14 mouse cellular contexts compared by ENCODE assay signal in genomic region chr8:84617005-84617404, GRCm38 (mm10). TPM values are rescaled to one million over a fixed set of nuclear protein-coding genes. Genes with fewer than 3 reads are reported as not detected.
DNase-seq lines count a peak whose midpoint lies in the region; ATAC-seq and TF ChIP-seq lines count a peak whose summit lies in the region.
"Had no signal": no experiment of that assay in that cellular context is flagged by ENCODE, and none has a peak within 500 bp of the region (broad histone marks: within the 10 kb centered on the region; RNA-seq: fewer than 3 reads in every experiment).

No protein-coding gene starts in this region.

- DNase-seq in cerebellum, adult 2 months = no peak
- DNase-seq in cerebellum, adult 8-10 months = no peak
- no peak for DNase-seq in heart, postnatal 10 days
- DNase-seq in hindbrain, postnatal 0 days (ENCODE audit: low spot score) = no peak
- DNase-seq in adrenal gland, postnatal 14 days = no peak
- DNase-seq in thymus, adult 2 months = no peak
- DNase-seq: adrenal gland, postnatal 10 days; heart, adult 2 months; lung, embryonic 14.5 days had no signal

- no peaks in the 10 kb centered on the region for H3K27me3 ChIP-seq in cerebellum, adult 2 months (ENCODE audit: control insufficient read depth, insufficient read depth, low read length)
- H3K27me3 ChIP-seq in heart, embryonic 11.5 days (ENCODE audit: control insufficient read depth, insufficient read depth, low read length) = peaks cover 28% of the 10 kb centered on the region
- H3K27me3 ChIP-seq in E14TG2a.4 (ENCODE audit: insufficient read depth, low read length) = peaks cover 68% of the 10 kb centered on the region
- H3K27me3 ChIP-seq in hindbrain, postnatal 0 days (ENCODE audit: insufficient read depth, low read length) = no peaks in the 10 kb centered on the region
- no peaks in the 10 kb centered on the region for H3K27me3 ChIP-seq in thymus, adult 2 months (ENCODE audit: control insufficient read depth, insufficient read depth, low read length)
- H3K27me3 ChIP-seq: hindbrain, embryonic 15.5 days had no signal

- TF ChIP-seq POLR2A in cerebellum, adult 2 months (IDR thresholded peaks at IDR 0.05; ENCODE audit: borderline replicate concordance, insufficient read depth, low read length) = no peak
- no peak for TF ChIP-seq POLR2A in thymus, adult 2 months (IDR thresholded peaks at IDR 0.05; ENCODE audit: control insufficient read depth, extremely low read depth, insufficient read depth, low read length, poor library complexity)

- no peak for ATAC-seq in heart, embryonic 11.5 days (replicated peaks; ENCODE audit: insufficient number of reproducible peaks, low FRiP score, low TSS enrichment)
- ATAC-seq in hindbrain, postnatal 0 days = peak; percentile 38

- WGBS in cerebellum, adult 2 months = 23% methylated on average over 22 of the region's 22 CpGs
- 37% methylated on average over 22 of the region's 22 CpGs for WGBS in heart, embryonic 11.5 days (ENCODE audit: insufficient replicate concordance)
- 24% methylated on average over 22 of the region's 22 CpGs for WGBS in hindbrain, postnatal 0 days
- 83% methylated on average over 22 of the region's 22 CpGs for WGBS in thymus, adult 2 months

- H3K9me3 ChIP-seq in heart, embryonic 11.5 days (replicated peaks; ENCODE audit: control insufficient read depth, low read length) = no peaks in the 10 kb centered on the region
- no peaks in the 10 kb centered on the region for H3K9me3 ChIP-seq in E14TG2a.4 (ENCODE audit: low read length)
- no peaks in the 10 kb centered on the region for H3K9me3 ChIP-seq in hindbrain, postnatal 0 days (ENCODE audit: low read length)
- H3K9me3 ChIP-seq: hindbrain, embryonic 15.5 days; kidney, embryonic 15.5 days had no signal

- H3K36me3 ChIP-seq in heart, embryonic 11.5 days (ENCODE audit: control insufficient read depth, insufficient read depth, low read length) = no peaks in the 10 kb centered on the region
- peaks cover 13% of the 10 kb centered on the region for H3K36me3 ChIP-seq in E14TG2a.4 (ENCODE audit: insufficient read depth, low read length)
- H3K36me3 ChIP-seq in hindbrain, postnatal 0 days (ENCODE audit: insufficient read depth, low read length) = no peaks in the 10 kb centered on the region
- H3K36me3 ChIP-seq in thymus, adult 2 months (ENCODE audit: control insufficient read depth, insufficient read depth, low read length) = no peaks in the 10 kb centered on the region
- H3K36me3 ChIP-seq: kidney, embryonic 15.5 days had no signal

- intact Hi-C loops in heart, postnatal 10 days (cut with DNase I) = no loop called here

- H3K27ac ChIP-seq in cerebellum, adult 2 months (ENCODE audit: insufficient read depth, low read length) = peak overlapping the region; percentile 12; the same call in 1 of the 2 replicates
- H3K27ac ChIP-seq in heart, embryonic 11.5 days (ENCODE audit: low read depth, low read length) = no peak overlapping the region
- H3K27ac ChIP-seq in hindbrain, postnatal 0 days = no peak overlapping the region
- no peak overlapping the region for H3K27ac ChIP-seq in thymus, adult 2 months (ENCODE audit: control insufficient read depth, insufficient read depth, low read length)
- H3K27ac ChIP-seq: heart, adult 2 months; hindbrain, embryonic 15.5 days; kidney, embryonic 15.5 days; layer of hippocampus, adult 2 months had no signal

- 0 out of 2 replicates have a peak overlapping the region, but pooled peaks have one; percentile 34 for H3K9ac ChIP-seq in heart, embryonic 11.5 days (ENCODE audit: low read depth, low read length)
- no peak overlapping the region for H3K9ac ChIP-seq in hindbrain, postnatal 0 days (replicated peaks; ENCODE audit: low read length)
- H3K9ac ChIP-seq: hindbrain, embryonic 15.5 days; kidney, embryonic 15.5 days; lung, embryonic 14.5 days had no signal

- H3K4me1 ChIP-seq in cerebellum, adult 2 months (ENCODE audit: control insufficient read depth, insufficient read depth, low read length) = peaks cover 17% of the 10 kb centered on the region
- no peaks in the 10 kb centered on the region for H3K4me1 ChIP-seq in heart, embryonic 11.5 days (ENCODE audit: control insufficient read depth, insufficient read depth, low read length)
- H3K4me1 ChIP-seq in E14TG2a.4 (replicated peaks; ENCODE audit: low read depth, low read length) = peaks cover 44% of the 10 kb centered on the region
- H3K4me1 ChIP-seq in hindbrain, postnatal 0 days (ENCODE audit: insufficient read depth, low read length) = no peaks in the 10 kb centered on the region
- H3K4me1 ChIP-seq in thymus, adult 2 months (replicated peaks; ENCODE audit: control insufficient read depth, insufficient read depth, low read length) = peaks cover 2% of the 10 kb centered on the region; the same call in 1 of the 2 replicates

- TF ChIP-seq CTCF in cerebellum, adult 2 months (IDR thresholded peaks at IDR 0.05; ENCODE audit: borderline replicate concordance, insufficient read depth, low read depth, low read length) = 0 out of 2 replicates have a peak, but pooled peaks have one; percentile 6
- no peak for TF ChIP-seq CTCF in E14TG2a.4 (conservative IDR thresholded peaks at IDR 0.05; ENCODE audit: low read length)
- TF ChIP-seq CTCF in hindbrain, postnatal 0 days (IDR thresholded peaks at IDR 0.05; ENCODE audit: low read depth) = no peak
- TF ChIP-seq CTCF in thymus, adult 2 months (IDR thresholded peaks at IDR 0.05; ENCODE audit: borderline replicate concordance, control insufficient read depth, extremely low read depth, insufficient read depth, low read length, poor library complexity) = no peak

- H3K4me3 ChIP-seq in cerebellum, adult 2 months (replicated peaks; ENCODE audit: insufficient read depth, low read depth, low read length) = no peak overlapping the region
- no peak overlapping the region for H3K4me3 ChIP-seq in heart, embryonic 11.5 days (ENCODE audit: low read depth, low read length)
- peak overlapping the region; percentile 57 for H3K4me3 ChIP-seq in E14TG2a.4 (replicated peaks; ENCODE audit: low read length)
- H3K4me3 ChIP-seq in hindbrain, postnatal 0 days (ENCODE audit: low read length) = no peak overlapping the region
- H3K4me3 ChIP-seq in thymus, adult 2 months (ENCODE audit: control insufficient read depth, insufficient read depth, low read length) = no peak overlapping the region
- H3K4me3 ChIP-seq: heart, adult 2 months; hindbrain, embryonic 15.5 days; kidney, embryonic 15.5 days; layer of hippocampus, adult 2 months had no signal

- no peak overlapping the region for H3K4me2 ChIP-seq in heart, embryonic 11.5 days
- H3K4me2 ChIP-seq in hindbrain, postnatal 0 days (ENCODE audit: low read depth, low read length) = no peak overlapping the region
- H3K4me2 ChIP-seq: hindbrain, embryonic 15.5 days; kidney, embryonic 15.5 days; lung, embryonic 14.5 days had no signal

RNA-seq across cellular contexts. Expression of gene Ier2, which starts 45.6 kb away (rescaled TPM):
- 13.9 and 15.1 TPM in 2 replicates for polyA plus RNA-seq in cerebellum, adult 2 months (2012; rRNA removed)
- 52.3 and 55.9 TPM in 2 replicates for polyA plus RNA-seq in heart, embryonic 11.5 days (2014; fragmentation: Nextera tagmentation; extraction: Ambion mirVana)
- 10 to 100 TPM; 30.8 to 31.4 TPM for total RNA-seq in heart, postnatal 10 days (2021)
- total RNA-seq in hindbrain, postnatal 0 days (2014; rRNA removed) = 12.5 and 13.3 TPM in 2 replicates
- 20.9 TPM in 2 replicates for polyA plus RNA-seq in hindbrain, postnatal 0 days (2015; fragmentation: Nextera tagmentation; extraction: Ambion mirVana)
- total RNA-seq in adrenal gland, postnatal 14 days (2021) = 45.5 and 55.7 TPM in 2 replicates
- 29.2 and 33.7 TPM in 2 replicates for polyA plus RNA-seq in thymus, adult 2 months (2012; rRNA removed)
